Mouse (Mus musculus) kidney, embryonic 16.5 days (tissue): ENCODE data around the gene Gstm1. TPM values are rescaled to one million over a fixed set of nuclear protein-coding genes. Genes with fewer than 3 reads are reported as not detected.
A peak's percentile ranks its signal among the peaks of the same experiment; 100 is the strongest.
"Not testable (repeated sequence)": the region's sequence is repeated elsewhere in the genome, so short reads cannot be mapped to it uniquely, and the experiment has no call there.

ENCODE experiments used
- ATAC-seq: fragments of 200-750 bp; cut with Nextera tagmentation; 2 replicates; pipeline ENCODE4 v1.8.0; 2017; ENCODE audit warnings: moderate TSS enrichment; ENCODE audit not compliant: low FRiP score, low TSS enrichment
- H3K27ac ChIP-seq: fragments of 300-500 bp; sonication (generic); 2 replicates; pipeline ENCODE4 v1.5.1; 2014; ENCODE audit warnings: low read length
- H3K27me3 ChIP-seq: fragments of 300-500 bp; sonication (generic); 2 replicates; pipeline ENCODE4 v1.6.1; 2014; ENCODE audit warnings: low read length, control low read depth, mixed read lengths; ENCODE audit not compliant: insufficient read depth
- H3K36me3 ChIP-seq: fragments of 300-500 bp; sonication (generic); 2 replicates; pipeline ENCODE4 v1.6.1; 2014; ENCODE audit warnings: low read length, control low read depth, mixed read lengths; ENCODE audit not compliant: insufficient read depth
- H3K4me1 ChIP-seq: fragments of 300-500 bp; sonication (generic); 2 replicates; pipeline ENCODE4 v1.6.1; 2014; ENCODE audit warnings: low read length, control low read depth, mixed read lengths; ENCODE audit not compliant: insufficient read depth
- H3K4me2 ChIP-seq: fragments of 300-500 bp; sonication (generic); replicated peaks from 2 replicates; pipeline ENCODE4 v1.6.1; 2014; ENCODE audit warnings: low read depth, low read length
- H3K4me3 ChIP-seq: fragments of 300-500 bp; sonication (generic); 2 replicates; pipeline ENCODE4 v1.5.1; 2014; ENCODE audit warnings: mild to moderate bottlenecking, low read length
- H3K9ac ChIP-seq: fragments of 300-500 bp; sonication (generic); replicated peaks from 2 replicates; pipeline ENCODE4 v1.6.1; 2014; ENCODE audit warnings: low read length
- H3K9me3 ChIP-seq: fragments of 300-500 bp; sonication (generic); 2 replicates; pipeline ENCODE4 v1.6.1; 2016; ENCODE audit warnings: low read length, control low read depth
- WGBS: fragments of 180-500 bp; shearing (Covaris S2); extraction: QIAGEN DNeasy Blood & Tissue Kit; methylation state at CpG from one replicate; pipeline ENCODE4 v1.1.7; 2014; 5-methylcytosine and 5-hydroxymethylcytosine counted together
- polyA plus RNA-seq: library from polyadenylated mRNA; unstranded; fragments of >200 nt; fragmentation: Nextera tagmentation; extraction: Ambion mirVana; gene quantifications from 2 replicates; pipeline ENCODE4 v1.2.1, GENCODE M21; 2015

Gene Gstm1
- polyA plus RNA-seq, 1 experiment from 2014 or later, result 124 TPM

DNA sequence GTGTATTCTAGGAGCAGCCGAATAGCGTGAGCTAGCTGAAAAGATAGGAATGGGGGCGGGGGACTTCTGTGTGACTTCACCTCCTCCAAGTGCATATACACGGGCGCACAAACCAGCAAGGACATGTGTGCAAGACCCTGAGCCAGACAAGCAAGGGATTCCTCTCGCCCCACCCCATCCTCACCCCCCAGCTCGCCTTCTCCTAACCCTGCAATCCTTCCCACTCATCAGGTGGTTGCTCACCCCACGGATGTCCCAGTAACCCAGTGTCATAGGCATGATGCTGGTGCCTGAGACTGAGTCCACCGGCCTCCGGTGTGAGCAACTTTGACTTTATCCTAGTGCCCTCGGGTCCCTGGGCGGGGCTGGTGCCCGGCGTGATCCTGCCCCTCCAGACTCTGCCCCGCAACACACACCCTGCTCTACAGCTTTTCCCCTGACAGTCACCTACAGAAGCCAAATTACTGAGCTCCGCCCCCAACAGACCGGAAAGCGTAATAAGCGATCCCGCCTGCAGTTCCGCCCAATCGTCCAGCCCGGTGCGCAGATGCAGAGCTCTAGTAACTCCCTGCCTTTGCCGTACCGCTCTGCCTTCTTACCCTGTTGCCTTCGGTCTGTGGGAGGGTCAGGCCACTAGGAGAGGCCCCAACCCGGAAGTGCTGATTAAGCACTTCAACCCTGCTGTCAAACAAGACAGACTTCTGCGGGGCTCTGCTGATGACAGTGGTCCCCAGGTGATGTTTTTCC lies 26.8 kb upstream of the Gstm1 start, which contains the start of gene Gstm4:
Gstm4 (minus strand) TSS at position 501 of the 747 bp plus-strand sequence.
- Histone ChIP-seq H3K9me3 (no peaks in the 10 kb centered on the region), H3K4me1 (peaks cover 7% of the 10 kb centered on the region; the same call in 1 of the 2 replicates), H3K9ac (peak within 1 kb of the TSS; percentile 75), H3K27ac (peak within 1 kb of the TSS; percentile 52; the same call in 1 of the 2 replicates), H3K4me3 (peak within 1 kb of the TSS; percentile 58), H3K36me3 (no peaks in the 10 kb centered on the region), H3K27me3 (no peaks in the 10 kb centered on the region), H3K4me2 (peak within 1 kb of the TSS; percentile 82)
- ATAC-seq, result peak; percentile 95
- 4% methylated on average over 29 of the region's 29 CpGs for WGBS

DNA sequence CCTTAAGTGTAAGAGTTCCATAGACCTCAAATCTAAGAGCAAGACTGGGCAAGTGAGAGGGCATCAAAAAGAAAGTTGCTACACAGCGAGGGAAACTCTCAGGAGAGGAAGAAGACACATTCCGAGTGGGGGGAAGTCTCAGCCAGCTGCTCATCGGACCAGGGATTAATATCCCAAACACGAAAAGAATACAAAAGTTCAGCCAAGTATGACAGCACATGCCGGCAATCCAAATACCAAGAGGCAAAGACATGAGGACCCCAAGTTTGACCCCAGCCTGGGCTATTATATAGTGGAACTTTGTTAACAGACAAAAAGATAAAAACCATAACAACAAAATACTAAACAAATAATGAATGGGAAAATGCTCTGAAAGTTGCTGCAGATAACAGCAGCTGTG lies 15.4 kb upstream of the Gstm1 start:
- Histone ChIP-seq H3K4me1 (no peaks in the 10 kb centered on the region), H3K9ac (no peak overlapping the region), H3K9me3 (no peaks in the 10 kb centered on the region), H3K27ac (no peak overlapping the region), H3K36me3 (no peaks in the 10 kb centered on the region), H3K4me3 (no peak overlapping the region), H3K27me3 (no peaks in the 10 kb centered on the region), H3K4me2 (no peak overlapping the region)
- WGBS, result 44% methylated on average over 5 of the region's 5 CpGs
- ATAC-seq, result no peak

DNA sequence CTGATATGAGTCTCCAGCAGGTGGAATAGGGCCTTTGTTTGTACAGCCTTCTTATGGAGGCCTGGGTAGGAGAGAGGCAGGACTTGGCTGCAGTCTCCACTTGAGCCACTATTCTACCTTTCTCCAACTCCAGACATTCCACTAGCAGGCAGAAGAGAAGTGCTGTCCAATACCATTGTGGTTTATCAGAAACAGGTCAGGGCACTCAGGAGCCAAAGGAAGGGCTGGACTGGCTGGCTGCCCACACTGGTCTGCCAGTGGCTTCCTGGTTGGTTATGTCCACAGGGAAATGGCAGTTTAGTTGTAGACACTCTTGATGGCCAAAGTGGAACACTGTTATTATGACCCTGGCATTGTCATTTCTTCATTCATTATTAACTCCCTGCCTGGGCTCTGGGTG lies 14.3 kb upstream of the Gstm1 start:
- H3K4me2 ChIP-seq, result no peak overlapping the region
- no peak for ATAC-seq
- no peaks in the 10 kb centered on the region for H3K9me3 ChIP-seq
- no peaks in the 10 kb centered on the region for H3K4me1 ChIP-seq
- H3K4me3 ChIP-seq, result no peak overlapping the region
- H3K9ac ChIP-seq, result no peak overlapping the region
- no peaks in the 10 kb centered on the region for H3K36me3 ChIP-seq
- no peak overlapping the region for H3K27ac ChIP-seq
- H3K27me3 ChIP-seq, result no peaks in the 10 kb centered on the region

DNA sequence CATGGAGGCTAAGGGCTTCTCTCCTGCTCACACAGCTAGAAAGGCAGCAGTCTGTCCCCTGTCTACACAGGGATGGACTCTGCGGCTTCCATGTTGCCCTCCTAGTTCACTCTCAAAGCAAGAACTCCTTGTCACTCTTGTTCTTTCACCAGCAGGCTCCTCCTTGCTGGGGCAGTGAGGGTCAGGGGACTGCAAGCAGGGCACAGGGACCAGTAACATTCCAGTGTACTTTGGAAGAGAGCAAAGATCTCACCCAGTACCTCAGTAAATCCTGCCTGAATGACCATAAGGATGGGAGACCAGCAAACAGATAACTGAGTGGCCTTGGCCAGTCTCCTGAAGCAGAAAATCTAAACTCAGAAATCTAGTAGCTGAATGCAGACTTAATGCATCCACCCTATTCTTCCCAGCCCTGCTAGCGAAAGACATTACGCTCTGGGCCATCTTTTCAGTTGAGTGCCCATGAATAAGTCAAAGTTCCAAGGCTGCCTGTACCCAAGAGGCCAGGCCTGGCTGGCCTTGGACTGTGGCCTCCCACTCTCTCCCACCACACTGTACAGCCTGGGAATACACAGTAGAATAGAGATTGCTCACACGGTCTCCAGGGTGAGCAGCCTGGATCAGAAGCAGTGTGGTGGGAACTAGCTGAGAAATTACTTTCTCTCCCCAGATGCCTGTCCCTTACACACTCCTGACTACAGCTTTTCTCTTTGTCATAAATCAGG lies 11.0 kb upstream of the Gstm1 start:
- no peak overlapping the region for H3K4me3 ChIP-seq
- ATAC-seq, result peak; percentile 64
- no peaks in the 10 kb centered on the region for H3K27me3 ChIP-seq
- H3K4me2 ChIP-seq, result no peak overlapping the region
- H3K9ac ChIP-seq, result no peak overlapping the region
- no peaks in the 10 kb centered on the region for H3K4me1 ChIP-seq
- no peaks in the 10 kb centered on the region for H3K36me3 ChIP-seq
- 70% methylated on average over 4 of the region's 4 CpGs for WGBS
- no peaks in the 10 kb centered on the region for H3K9me3 ChIP-seq
- no peak overlapping the region for H3K27ac ChIP-seq

DNA sequence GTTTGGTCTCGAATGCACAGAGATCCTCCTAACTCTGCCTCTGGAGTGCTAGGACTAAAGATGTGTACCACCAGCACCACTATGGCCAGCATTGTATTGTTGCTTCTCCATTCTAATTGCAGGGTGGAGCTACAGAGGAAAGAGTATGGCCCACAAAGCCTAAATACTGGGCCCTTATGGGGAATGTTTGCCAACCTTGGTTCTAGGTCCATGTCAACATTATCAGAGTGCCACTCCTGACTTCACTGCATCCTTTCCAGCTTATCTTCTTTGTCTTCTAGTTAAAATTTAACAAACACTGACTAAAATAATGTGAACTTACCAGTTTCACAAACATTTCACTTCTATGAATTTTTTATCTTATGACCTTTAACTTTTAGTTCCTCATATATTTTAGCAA lies 8.8 kb upstream of the Gstm1 start:
- Histone ChIP-seq H3K9ac (no peak overlapping the region), H3K4me3 (no peak overlapping the region), H3K36me3 (no peaks in the 10 kb centered on the region), H3K27ac (no peak overlapping the region), H3K4me2 (no peak overlapping the region), H3K27me3 (no peaks in the 10 kb centered on the region), H3K4me1 (no peaks in the 10 kb centered on the region), H3K9me3 (no peaks in the 10 kb centered on the region)
- WGBS, result 85% methylated on average over 1 of the region's 1 CpGs
- no peak for ATAC-seq

DNA sequence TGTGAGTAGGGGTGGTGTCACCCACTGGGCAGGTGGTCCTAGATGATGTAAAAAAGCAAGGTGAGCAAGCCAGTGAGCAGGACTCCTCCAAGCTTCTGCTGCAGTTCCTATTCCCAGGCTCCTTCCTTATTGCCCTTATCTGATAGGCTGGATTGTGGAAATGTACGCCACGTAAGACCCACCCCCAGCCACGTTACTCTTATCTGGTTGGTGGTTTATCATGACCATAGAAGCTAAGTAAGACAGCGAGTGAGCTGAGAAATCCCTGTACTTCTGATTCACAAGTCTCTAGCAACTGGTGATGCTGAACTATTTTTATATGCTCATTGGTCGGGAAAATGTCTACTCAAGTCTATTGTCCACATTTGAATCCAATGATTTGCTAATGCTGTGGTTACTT lies 8.3 kb upstream of the Gstm1 start:
- no peak overlapping the region for H3K9ac ChIP-seq
- no peak overlapping the region for H3K27ac ChIP-seq
- 80% methylated on average over 5 of the region's 5 CpGs for WGBS
- H3K4me3 ChIP-seq, result no peak overlapping the region
- H3K36me3 ChIP-seq, result no peaks in the 10 kb centered on the region
- no peak for ATAC-seq
- H3K4me1 ChIP-seq, result no peaks in the 10 kb centered on the region
- H3K9me3 ChIP-seq, result no peaks in the 10 kb centered on the region
- no peaks in the 10 kb centered on the region for H3K27me3 ChIP-seq
- H3K4me2 ChIP-seq, result no peak overlapping the region

DNA sequence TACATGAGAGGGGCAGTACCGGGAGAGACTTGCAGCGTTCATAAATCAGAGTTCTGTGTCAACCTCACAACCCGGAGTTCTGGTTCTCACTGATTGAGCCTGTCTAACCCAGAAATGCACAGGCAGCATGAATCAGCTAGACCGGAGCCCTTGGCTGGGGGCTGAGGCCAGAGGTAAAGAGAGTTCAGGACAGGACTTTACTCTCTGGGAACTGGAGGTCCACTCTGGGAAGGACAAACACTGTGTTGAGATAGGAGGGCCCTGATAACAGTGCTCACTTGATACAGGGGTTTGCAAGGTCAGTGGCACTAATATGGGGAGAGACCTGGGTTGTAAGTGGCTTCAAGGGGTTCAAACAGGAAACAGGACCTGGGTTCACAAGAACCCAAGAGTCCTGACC lies 7.5 kb upstream of the Gstm1 start:
- Histone ChIP-seq H3K9ac (no peak overlapping the region), H3K4me2 (no peak overlapping the region), H3K27me3 (no peaks in the 10 kb centered on the region), H3K27ac (no peak overlapping the region), H3K4me3 (no peak overlapping the region), H3K4me1 (no peaks in the 10 kb centered on the region), H3K9me3 (no peaks in the 10 kb centered on the region), H3K36me3 (no peaks in the 10 kb centered on the region)
- ATAC-seq, result no peak
- 38% methylated on average over 4 of the region's 4 CpGs for whole genome bisulfite sequencing

DNA sequence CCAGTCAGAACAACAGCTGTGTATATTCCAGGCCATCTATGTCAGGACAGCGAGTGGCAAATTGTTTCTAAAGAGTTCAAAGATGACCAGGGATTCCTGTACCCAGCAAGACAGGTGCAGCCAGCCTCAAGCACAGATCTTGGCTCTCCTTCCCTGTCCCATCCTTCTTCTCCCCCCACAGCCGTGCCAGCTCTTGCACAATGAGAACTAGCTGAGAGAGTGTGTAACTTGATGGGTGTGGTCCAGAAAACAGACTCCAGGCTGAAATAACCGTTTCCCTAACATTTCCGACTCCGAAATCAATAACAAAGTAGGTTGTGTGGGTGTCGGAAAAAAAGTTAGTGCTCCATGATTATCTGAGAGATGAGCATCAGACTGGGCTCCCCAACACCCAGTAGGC lies 4.9 kb upstream of the Gstm1 start:
- Histone ChIP-seq H3K36me3 (no peaks in the 10 kb centered on the region), H3K9ac (no peak overlapping the region)

DNA sequence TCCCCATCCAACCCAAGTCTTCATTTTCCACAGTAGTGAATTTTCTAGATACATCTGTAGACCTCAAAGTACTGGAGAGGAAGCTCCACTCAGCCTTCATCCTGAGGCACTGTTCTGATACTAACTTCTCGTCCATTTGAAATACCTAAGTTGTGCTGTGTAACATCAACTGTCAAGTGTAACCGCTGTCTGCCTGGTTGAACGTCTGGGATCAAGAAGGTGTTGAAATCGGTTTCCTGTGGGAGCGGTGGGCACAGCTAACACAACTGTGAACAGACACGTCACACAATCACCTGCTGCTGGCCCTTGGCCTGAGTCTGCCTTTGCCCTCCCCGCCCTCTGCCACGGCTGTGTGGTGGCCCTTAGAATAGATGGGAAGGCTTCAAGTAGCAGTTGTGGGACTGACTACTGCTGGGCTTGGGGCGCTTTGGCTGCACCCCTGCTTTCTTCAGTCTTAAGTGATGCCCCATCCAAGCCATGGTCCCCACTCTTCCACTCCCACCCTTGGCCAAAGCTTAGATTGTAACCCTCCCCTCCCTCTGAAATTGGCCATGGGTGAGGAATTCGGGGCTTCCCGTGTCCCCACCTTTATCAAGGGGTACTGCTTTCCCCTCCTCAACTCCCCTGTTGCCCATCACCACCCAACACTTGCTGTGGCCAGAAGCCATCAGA lies 2.7 kb upstream of the Gstm1 start:
- not testable (repeated sequence) for ATAC-seq, H3K27ac ChIP-seq

More for the DNA sequence above, 4.9 kb upstream of the Gstm1 start:
- Histone ChIP-seq H3K27ac (no peak overlapping the region), H3K4me2 (no peak overlapping the region), H3K9me3 (no peaks in the 10 kb centered on the region), H3K27me3 (no peaks in the 10 kb centered on the region), H3K4me3 (no peak overlapping the region), H3K4me1 (peaks cover 7% of the 10 kb centered on the region)
- 79% methylated on average over 6 of the region's 6 CpGs for WGBS
- ATAC-seq, result no peak

DNA sequence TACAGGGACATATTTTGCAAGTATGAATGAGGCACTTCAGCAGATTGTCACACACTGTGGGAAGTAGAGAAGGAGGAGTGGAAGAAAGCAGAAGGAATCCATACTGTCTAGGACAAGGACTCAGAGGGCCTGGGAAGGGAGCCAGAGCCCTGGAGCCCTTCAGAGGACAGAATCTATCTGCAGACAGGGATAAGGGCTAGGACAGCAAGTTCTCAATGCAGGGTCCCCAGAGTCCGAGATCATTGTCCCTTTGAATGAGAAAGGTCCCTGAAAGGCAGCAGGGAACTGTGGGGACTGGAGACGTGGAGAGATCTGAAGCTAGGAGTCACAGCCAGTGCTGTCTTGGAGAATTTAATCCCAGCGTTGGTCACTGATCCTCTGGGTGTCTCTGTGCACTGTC lies 1.5 kb upstream of the Gstm1 start:
- not testable (repeated sequence) for H3K27me3 ChIP-seq, H3K9ac ChIP-seq, ATAC-seq, H3K4me2 ChIP-seq, H3K4me3 ChIP-seq, H3K27ac ChIP-seq, H3K9me3 ChIP-seq, H3K36me3 ChIP-seq
- 75% methylated on average over 3 of the region's 3 CpGs for WGBS
- peaks cover 13% of the 10 kb centered on the region for H3K4me1 ChIP-seq

More for the DNA sequence above, 2.7 kb upstream of the Gstm1 start:
- not testable (repeated sequence) for H3K9ac ChIP-seq, H3K27me3 ChIP-seq, H3K9me3 ChIP-seq, H3K4me2 ChIP-seq, H3K4me3 ChIP-seq, H3K36me3 ChIP-seq
- WGBS, result 72% methylated on average over 11 of the region's 11 CpGs
- peaks cover 13% of the 10 kb centered on the region for H3K4me1 ChIP-seq
